Mouse (Mus musculus): ENCODE data around the gene Sdccag8.

Sdccag8 gene

DNA sequence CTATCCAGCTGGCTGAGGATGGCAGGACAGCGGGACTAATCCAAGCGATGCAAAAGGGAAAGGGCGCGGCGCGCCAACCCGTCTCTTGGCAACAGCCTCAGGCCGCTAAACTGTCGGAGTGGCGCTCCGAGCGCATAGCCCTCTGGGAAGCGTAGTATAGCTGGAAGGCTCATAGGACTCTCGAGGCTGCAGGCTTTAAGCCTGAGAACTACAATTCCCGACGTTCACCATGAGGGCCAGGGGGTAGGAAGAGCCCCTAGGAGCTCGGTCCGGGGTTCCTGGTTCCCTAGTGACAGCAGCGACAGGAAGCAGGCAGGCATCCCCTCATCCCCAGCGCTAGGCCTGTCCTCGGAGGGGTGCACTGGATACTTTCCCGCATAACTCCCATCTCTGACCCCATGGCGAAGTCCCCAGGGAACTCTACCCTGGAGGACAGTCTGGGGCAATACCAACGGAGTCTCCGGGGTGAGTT, at the start of gene Sdccag8:
Gene Sdccag8, plus strand, starts transcription at position 70 of the 472 bp plus-strand sequence.
- DNase-seq (ENCODE audit: low read depth, low spot score) = peak; percentile 90

GRCm38 (mm10) chr1:176774533-176774932, 39.9 kb upstream of the Sdccag8 start:
- DNase-seq (ENCODE audit: low read depth, low spot score) = no peak

- no peak for DNase-seq (ENCODE audit: low read depth, low spot score)
Measured at GRCm38 (mm10) chr1:176789326-176789725, 25.1 kb upstream of the Sdccag8 start.

DNA sequence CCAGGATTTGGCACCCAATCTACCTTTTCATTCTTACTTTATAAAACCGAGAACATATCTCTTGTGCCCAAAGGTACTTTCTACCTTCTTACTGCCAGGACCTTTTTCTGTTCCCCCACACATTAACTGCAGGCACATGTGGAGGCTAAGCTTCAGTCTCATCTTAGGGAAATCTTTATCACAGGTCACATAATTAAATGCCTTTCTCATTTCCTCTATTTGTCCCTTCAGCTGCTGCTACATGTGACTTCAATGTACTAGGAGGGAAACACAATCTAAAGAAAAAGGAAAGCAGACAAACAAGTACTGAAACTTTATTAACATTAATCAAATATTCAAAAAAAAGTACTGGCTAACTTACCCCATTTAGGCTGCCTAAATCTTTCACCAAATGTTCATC, 22.3 kb upstream of the Sdccag8 start:
- DNase-seq (ENCODE audit: low read depth, low spot score) = no peak

GRCm38 (mm10) chr1:176798673-176799072, 15.8 kb upstream of the Sdccag8 start:
- no peak for DNase-seq (ENCODE audit: low read depth, low spot score)

DNA sequence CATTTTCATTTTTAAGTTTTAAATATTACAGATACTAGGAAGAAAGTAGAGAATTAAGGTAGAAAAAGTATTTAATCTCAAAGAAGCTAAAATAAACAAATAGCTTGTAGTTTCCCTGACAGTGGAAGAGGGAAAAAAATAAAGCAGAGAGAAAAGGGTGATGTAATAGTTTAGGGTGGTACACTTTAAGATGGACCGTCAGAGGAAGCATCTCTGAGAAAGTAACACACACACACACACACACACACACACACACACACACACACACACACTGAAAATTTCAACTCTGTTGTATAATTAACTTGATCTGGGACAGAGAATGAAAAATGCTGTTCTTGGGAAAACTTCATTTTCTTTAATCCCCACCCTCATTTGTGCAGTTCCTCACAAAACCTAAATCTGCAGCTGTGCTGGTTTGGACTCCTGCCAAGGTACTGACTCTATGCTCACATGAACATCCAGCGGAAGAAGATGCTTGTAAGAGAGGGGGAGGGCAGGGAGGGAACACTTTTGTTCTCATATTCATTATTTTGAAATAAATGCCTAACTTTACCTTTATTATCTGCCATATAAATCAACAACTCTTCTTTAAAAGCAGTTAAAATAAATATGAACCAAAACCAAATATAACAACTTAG, 13.6 kb upstream of the Sdccag8 start:
- DNase-seq (ENCODE audit: low read depth, low spot score) = no peak

DNA sequence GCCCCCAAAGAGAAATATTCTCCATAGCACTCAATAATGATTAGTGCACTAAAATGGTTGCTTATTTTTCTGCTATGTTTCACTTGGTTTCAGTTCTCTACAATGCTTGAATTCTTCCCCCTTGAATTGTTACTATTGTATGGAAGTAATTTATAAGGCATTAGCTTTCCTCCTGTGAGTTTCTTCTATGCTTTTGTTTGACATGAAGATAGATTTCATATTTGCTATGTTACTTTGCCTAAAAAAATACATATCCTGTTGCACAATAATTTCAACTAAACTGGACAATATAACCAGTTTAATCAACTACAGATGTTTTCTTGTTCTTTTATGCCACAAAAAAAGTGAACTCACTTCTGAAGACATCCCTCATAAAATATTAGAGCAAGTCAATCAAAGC, 4.3 kb upstream of the Sdccag8 start:
- no peak for DNase-seq (ENCODE audit: low read depth, low spot score)

- no peak for DNase-seq (ENCODE audit: low read depth, low spot score)
Measured at GRCm38 (mm10) chr1:176811892-176812291, 2.6 kb upstream of the Sdccag8 start.

DNA sequence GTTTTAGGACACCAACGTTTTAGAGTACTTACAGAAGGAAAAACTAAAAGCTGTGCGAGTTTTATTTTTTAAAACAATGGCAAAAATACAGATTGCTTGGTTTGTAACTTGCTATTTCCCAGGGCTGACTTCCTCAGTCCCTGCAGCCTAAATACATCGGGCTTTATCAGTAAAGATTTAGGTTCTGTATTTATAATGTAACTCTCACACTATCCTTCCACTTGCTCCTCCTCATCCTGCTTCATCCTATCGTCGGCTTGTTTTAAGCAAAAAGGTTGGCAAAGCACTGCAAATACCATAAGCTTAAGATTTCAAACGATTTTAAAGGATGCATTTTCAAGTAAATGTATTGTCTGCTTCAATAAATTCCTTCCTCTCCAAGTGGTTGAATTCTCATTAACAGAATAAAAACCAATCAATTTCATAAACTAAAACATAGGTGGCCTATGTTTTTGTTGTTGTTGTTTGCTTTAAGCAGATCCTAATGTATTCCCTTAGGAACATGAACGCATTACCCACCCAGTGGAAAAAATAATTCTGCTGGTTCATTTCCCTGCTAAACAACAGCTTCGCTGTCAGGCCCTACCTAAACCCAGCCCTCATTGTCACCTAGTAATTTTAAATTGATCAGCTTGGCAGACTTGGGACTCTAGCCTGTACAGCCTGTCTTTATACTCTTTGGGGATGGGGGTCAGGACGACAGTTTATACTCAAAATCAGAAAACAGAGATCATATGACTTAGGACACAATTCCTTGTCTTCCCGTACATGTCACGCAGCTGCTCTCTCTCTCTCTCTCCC, 1.8 kb upstream of the Sdccag8 start:
- DNase-seq (ENCODE audit: low read depth, low spot score) = no peak

DNA sequence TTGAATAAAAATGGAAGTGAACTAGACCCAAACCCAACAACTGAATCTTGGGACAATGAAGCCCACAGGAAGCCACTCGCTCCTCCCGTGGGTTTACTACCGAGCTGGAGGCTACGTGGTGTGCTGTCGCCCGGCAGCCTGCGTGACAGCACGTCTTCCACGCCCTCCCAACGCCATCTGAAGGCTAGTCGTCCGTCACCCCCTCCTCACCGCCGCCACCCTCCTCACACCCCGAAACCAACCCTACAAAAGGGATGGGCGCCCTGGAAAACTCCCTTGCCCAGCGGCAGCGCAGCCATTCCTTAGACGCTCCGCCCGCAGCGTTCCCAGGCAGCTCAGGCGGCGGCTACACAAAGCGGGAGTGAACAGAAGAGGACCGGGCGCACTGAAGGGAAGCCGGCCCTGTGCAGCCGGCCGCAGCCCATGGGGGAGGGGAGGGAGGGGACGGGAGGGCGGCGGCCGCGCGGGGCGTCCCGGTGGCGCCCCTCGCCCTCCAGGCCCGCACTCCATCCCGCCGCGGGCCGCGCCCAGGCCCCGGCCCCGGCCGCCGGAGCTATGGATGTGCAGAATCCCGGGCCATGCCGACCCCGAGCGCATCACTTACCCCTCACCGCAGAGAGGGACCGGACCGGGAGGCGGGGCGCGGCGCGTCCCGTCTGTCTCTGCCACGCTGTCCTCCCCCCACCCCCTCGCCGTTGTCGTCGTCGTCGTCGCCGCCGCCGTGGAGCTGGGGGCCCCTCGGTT, 996 bp upstream of the Sdccag8 start:
- DNase-seq (ENCODE audit: low read depth, low spot score) = peak; percentile 57

GRCm38 (mm10) chr1:176814036-176814420, 432 bp upstream of the Sdccag8 start, which contains the start of gene Cep170:
TSS of gene Cep170 (minus strand) at chr1:176814067.
- peak; percentile 98 for DNase-seq (ENCODE audit: low read depth, low spot score)

DNA sequence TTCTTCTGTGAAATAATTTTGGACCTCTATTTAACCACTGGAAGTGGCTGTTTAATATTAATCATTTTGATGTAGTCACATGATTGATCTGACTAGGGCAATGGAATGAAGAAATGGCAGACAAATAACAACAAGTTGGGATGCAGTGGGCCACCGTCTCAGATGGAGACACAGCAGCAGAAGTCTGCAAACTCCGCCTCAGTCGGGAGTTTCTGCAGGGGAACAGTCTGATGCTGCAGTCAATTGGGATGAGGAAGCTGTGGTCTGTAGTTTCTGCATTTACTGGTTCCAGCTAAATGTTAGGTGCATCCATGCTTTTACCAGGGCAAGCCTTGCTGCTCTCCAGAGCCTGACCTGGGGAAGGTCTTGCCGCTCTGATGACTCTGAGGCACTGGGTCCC, 2.3 kb downstream of the Sdccag8 start:
- DNase-seq (ENCODE audit: low read depth, low spot score) = no peak

GRCm38 (mm10) chr1:176818147-176818546, 3.7 kb downstream of the Sdccag8 start:
- no peak for DNase-seq (ENCODE audit: low read depth, low spot score)

- no peak for DNase-seq (ENCODE audit: low read depth, low spot score)
Measured at GRCm38 (mm10) chr1:176818763-176819162, 4.3 kb downstream of the Sdccag8 start.

DNA sequence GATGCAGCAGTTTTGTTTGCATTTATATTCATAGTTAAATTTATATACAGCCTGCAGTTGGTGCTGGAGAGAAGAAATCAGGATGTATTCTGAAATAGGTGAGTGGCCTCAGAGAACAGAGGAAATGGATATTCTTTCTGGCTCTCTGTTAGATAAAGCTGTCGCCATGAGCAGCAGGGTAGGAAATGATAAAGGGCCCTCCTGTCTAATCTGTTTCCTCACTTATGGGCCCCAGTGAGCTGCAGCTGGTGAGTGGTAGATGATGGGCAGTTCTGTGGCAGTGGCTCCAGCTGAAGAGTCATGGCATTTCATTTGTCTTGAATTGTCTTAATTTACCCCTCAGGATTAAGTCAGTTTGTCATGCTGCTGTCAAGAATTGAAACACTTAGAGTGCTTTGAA, 7.5 kb downstream of the Sdccag8 start:
- no peak for DNase-seq (ENCODE audit: low read depth, low spot score)

GRCm38 (mm10) chr1:176822949-176823348, 8.5 kb downstream of the Sdccag8 start:
- no peak for DNase-seq (ENCODE audit: low read depth, low spot score)

DNA sequence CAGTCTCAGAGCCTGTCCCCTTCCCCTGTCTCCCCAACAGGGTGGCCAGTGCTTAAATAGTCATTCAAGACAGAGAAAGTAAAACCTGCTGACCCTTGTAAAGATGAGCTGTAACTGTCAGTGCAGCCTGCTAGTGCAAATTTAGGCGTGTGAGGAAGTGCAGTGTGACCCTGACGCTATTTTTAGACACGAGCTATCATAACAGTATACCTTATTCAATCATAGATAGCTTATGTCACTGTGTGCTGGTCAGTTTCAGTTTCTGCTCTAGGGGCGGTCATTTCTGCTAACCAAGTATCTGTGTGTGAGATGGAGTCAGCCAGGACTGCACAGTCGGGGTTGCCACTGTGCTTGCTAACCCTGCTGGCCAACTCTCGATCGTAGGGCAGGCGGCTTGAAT, 9.4 kb downstream of the Sdccag8 start:
- no peak for DNase-seq (ENCODE audit: low read depth, low spot score)

GRCm38 (mm10) chr1:176824611-176825010, 10.2 kb downstream of the Sdccag8 start:
- DNase-seq (ENCODE audit: low read depth, low spot score) = no peak

- no peak for DNase-seq (ENCODE audit: low read depth, low spot score)
Measured at GRCm38 (mm10) chr1:176825084-176825483, 10.6 kb downstream of the Sdccag8 start.

- DNase-seq (ENCODE audit: low read depth, low spot score) = no peak
Measured at GRCm38 (mm10) chr1:176826186-176826585, 11.7 kb downstream of the Sdccag8 start.

DNA sequence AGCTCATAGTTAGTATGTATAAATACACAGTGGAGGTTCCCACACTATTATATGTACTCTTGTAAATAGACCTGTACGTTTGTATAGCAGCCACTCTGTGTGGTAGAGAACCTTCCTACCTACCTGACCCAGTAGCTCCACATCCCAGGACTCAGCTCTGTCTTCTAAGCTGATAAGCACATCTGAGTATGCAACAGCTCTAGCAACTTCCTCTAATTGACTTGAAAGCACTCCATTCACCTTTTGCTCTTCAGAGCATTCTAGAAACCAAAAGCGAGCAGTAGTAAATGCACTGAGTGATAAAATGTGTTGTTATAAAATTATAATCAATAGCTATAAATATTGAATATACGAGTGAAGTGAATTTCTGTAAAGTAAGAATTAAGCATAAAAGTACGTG, 12.5 kb downstream of the Sdccag8 start:
- DNase-seq (ENCODE audit: low read depth, low spot score) = no peak

- no peak for DNase-seq (ENCODE audit: low read depth, low spot score)
Measured at GRCm38 (mm10) chr1:176827365-176827764, 12.9 kb downstream of the Sdccag8 start.
